Mouse (Mus musculus): ENCODE results near the gene Ngef.

GRCm38 (mm10) chr1:87521523-87521922 is 52.1 kb downstream of the Ngef start:
- TF ChIP-seq GATA1 (IDR thresholded peaks at IDR 0.05; ENCODE audit: low read depth, low read length) = no peak
- TF ChIP-seq POLR2A (IDR thresholded peaks at IDR 0.05; ENCODE audit: control insufficient read depth in 1 of 2, insufficient read depth in 1 of 2, low read depth in 1 of 2, low read length in 2 of 2, poor library complexity in 1 of 2) = no peak
- TF ChIP-seq CTCF (IDR thresholded peaks at IDR 0.05 in 2 of 3, conservative IDR thresholded peaks at IDR 0.05 in 1 of 3; ENCODE audit: control insufficient read depth in 1 of 3, insufficient read depth in 1 of 3, low read depth in 2 of 3, low read length in 3 of 3, poor library complexity in 1 of 3, severe bottlenecking in 1 of 3) = no peak
- TF ChIP-seq ZNF384 (IDR thresholded peaks at IDR 0.05; ENCODE audit: low read depth, low read length) = no peak
- TF ChIP-seq ZC3H11A (IDR thresholded peaks at IDR 0.05; ENCODE audit: low read depth, low read length) = no peak
- TF ChIP-seq RAD21 (IDR thresholded peaks at IDR 0.05; ENCODE audit: low read depth, low read length) = no peak
- no peak for TF ChIP-seq JUND (IDR thresholded peaks at IDR 0.05; ENCODE audit: low read depth, low read length)
- no peak for TF ChIP-seq USF2 (IDR thresholded peaks at IDR 0.05; ENCODE audit: borderline replicate concordance in 1 of 2, insufficient read depth in 1 of 2, low read depth in 1 of 2, low read length in 2 of 2)
- no peak for TF ChIP-seq E2F4 (IDR thresholded peaks at IDR 0.05; ENCODE audit: borderline replicate concordance, low read depth, low read length)
- no peak for TF ChIP-seq ELF1 (IDR thresholded peaks at IDR 0.05; ENCODE audit: low read depth, low read length)

Data from MEL (cell line).